Mouse (Mus musculus) kidney, postnatal 10 days (tissue): Measurements from ENCODE around the gene Abhd16b.

Experiments used
- DNase-seq: peaks from one replicate; pipeline ENCODE4 v3.0.0; 2021; ENCODE audit warnings: mixed read lengths

Gene Abhd16b

GRCm38 (mm10) chr2:181541761-181542380 is 48.9 kb downstream of the Abhd16b start:
- DNase-seq: no peak
